Mouse (Mus musculus) mesoderm, embryonic 11.5 days (tissue): ENCODE results near the gene Aig1.
A peak's percentile ranks its signal among the peaks of the same experiment; 100 is the strongest.

ENCODE experiments used
- DNase-seq: peaks from one replicate; pipeline ENCODE4 v3.0.0-alpha.2; 2012; ENCODE audit warnings: low read depth, low spot score

The Aig1 gene

GRCm38 (mm10) chr10:13702688-13703087, 166.1 kb downstream of the Aig1 start:
- no peak for DNase-seq

DNA sequence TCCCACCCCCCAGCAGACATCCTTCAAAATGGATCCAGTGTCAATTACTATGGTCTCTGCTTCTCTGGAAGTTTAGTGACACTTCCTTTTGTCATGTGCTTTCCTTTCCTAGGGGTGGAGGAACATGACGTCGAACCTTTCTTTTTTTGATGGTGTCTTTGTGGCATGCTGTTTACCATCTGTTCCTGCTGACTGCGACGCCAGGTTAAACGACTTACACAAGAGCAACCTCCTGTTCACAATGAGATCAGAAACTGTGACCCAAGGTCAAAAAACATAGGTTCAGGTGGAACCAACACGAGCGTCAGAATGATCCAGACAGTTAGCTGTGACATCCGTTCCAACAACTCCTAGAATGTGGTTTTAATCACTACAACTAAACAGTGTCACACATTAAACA, 166.7 kb downstream of the Aig1 start:
- no peak for DNase-seq

- DNase-seq: no peak
Measured at GRCm38 (mm10) chr10:13696326-13696725, 172.5 kb downstream of the Aig1 start.

- no peak for DNase-seq
Measured at GRCm38 (mm10) chr10:13693276-13693675, 175.5 kb downstream of the Aig1 start.

DNA sequence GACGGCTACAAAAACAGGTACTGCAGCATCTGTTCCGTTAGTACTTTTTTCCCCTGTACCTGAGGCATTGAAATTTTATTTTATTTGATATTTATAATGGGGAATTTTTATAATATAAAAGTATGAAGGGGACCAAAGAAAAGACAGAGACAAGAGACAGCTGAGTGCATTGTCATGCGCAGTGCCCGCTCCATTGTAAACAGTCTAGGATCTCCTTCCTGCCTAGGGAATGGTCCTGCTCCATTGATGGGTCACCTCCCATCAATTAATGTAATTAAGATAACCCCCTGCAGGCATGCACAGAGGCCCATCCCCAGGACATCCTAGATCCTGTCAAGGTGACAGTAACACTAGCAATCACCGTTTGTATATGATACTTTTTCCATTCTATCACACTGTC, 178.0 kb downstream of the Aig1 start:
- no peak for DNase-seq

DNA sequence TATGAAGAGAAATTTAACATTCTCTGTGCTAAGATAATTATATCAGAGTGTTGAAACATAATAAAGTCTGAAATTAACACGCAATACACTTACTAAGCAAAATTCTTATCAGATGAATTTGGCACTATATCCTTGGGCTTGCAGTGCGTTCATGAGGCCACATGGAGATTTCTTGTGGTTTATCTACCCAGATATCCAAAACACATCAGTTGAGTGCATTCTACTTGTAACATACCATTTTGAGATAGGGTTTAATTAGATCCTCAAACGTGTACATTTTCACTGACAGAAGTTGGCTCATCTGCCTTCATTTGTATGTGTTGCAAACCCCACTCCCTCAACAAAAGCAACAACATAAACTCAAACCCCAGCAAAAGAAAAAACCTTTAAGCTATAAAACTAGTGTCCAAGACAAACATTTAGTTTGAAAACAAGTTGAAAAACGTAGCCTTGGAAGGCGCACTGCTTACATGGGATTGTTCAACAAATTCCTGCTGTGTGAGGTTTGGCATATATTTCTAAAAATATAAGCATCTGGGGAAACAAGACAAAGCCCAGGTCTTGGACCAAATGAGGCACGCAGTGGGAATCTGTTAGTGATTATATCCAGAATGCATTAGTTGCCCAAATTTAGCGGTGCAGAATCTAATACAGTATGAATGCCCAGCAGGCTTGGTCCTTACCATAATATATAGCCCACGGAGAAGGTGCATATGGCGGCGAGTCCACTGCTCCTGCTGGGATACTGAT, 178.8 kb downstream of the Aig1 start:
- no peak for DNase-seq

DNA sequence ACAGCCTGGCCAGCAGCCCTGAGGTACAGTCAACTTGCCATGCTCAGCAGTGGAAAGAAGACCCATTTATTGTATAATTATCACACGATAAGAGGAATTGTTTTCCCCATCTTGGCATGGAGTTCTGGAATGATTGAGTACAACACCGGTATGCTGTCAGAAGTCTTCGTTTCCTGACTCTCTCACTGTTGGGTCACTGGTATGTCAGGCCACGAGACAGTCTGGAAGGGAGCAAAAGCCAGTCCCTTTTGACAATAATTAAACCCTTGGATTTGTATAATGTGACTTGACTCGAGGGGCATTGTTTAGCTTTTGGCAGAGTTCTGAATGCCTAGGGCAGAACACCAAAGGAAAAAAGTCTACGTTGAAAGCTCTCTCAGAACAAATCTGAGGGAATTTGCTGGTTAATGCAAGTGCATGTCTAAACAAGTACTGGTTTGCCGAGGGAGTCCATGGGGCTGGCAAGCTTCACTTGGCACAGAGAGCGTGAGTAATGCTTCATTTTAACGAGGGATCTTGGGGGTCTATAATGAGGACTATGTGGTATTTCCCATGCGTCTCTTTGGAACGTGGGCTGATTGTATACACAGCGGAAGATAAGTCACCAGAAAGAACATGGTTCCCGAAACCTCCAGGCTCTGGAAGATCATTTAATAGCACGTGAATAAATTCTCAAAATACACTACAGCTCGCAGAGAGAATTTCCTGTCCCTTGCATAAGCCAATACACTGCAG, 180.2 kb downstream of the Aig1 start:
- no peak for DNase-seq

- DNase-seq: no peak
Measured at GRCm38 (mm10) chr10:13687182-13687810, 181.5 kb downstream of the Aig1 start.

DNA sequence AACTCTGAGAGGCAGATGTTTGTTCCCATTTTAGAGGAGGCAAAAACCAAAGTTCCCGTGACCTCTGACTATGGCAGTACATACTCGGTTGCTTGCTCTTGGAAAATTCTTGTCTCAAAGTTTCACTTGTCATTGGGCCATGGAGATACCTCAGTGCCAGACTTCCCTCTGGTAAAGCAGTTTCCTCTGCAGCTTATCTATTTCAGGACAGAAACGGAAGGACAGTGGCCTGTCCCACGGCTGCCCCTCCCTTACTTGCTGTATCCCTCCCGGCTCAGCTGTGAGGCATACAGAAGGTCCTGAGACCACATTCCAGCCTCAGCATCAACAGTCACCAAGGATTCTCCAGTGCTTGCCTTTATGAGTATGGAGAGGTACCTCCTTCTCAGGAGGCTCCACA, 182.7 kb downstream of the Aig1 start:
- DNase-seq: no peak

GRCm38 (mm10) chr10:13685366-13685765, 183.4 kb downstream of the Aig1 start:
- DNase-seq: no peak

DNA sequence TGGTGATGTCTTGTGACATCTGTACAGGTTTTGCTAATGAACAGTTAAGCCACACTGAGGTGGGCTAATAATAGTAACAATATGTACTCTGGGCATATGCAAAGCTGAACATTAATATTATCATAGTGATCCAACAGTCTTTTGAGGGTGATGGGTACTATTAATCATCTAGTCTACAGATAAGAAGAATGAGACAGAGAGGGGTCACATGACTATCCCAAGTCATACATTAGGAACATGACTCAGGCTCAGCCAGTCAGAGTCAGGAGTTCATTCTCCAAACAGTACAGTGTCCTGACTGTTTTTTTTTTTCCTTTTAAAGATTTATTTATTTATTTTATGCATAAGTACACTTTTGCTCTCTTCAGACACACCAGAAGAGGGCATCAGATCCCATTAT, 184.3 kb downstream of the Aig1 start:
- DNase-seq: no peak

GRCm38 (mm10) chr10:13682565-13682964, 186.2 kb downstream of the Aig1 start:
- no peak for DNase-seq

DNA sequence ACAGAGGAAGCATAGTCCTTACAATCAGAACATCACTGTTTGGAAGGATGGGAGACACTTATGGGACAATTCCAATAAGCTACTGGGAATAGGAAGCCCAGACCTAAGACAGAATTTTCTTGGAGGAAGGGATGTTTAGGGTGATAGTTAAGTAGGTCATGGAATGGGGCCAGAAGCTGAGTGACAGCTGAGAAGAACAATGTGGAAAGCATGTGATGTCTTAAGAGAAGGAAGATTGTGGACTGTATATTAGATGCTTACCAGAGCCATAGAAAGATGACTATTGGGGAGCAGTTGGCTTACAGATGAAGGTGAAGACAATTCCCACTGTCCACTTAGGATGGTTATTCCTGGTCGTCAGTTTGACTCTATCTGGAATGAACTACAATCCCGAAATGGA, 191.3 kb downstream of the Aig1 start:
- no peak for DNase-seq

DNA sequence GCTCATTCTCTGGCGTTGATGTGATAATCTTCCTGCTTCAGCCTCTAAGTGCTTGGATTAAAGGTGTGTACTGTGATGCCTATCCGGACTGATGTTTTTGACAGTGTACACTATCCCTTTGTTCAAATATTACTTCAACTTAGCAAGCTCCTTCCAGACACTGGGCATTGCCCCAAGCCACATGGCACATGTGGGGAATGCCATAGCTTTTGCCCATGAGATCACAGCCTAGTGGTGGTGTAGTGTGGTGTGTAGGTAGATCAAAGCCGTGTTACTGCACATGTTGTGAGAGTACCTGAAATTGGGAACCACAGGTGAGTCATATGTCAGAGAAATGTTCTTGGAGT, 193.8 kb downstream of the Aig1 start:
- DNase-seq: no peak

DNA sequence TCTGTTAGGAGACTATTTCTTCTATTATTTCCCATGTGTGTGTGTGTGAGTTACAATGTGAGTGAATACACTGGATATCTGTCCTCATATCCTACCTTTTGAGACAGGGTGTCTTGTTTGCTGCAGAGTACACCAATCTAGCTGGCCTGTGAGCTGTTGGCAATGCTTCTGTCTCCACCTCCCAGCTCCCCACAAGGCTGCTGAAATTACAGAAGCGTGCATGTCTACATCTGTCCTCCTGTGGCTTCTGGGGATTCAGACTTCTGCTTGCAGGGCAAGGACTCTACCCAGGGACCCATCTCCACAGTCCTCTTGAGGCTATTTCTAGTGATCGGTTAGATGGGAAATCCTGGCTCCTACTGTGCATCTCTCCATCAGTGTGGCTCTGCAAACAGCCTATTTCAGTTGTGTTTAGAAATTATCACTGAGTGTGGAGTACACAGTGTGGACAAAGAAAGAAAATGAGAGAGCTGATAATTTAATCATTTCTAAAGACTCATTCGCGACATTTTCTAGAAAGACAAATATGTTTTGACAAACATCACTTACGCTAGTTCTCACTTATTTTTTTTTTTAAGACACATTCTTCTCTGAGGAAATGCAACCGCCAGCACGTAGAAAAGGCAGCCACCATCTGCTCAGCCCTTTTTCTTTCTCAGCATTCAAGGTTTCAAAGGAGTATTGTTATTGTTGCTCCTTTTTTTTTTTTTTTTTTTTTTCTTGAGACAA, 194.3 kb downstream of the Aig1 start:
- DNase-seq: no peak

GRCm38 (mm10) chr10:13667166-13667696, 201.5 kb downstream of the Aig1 start:
- DNase-seq: peak; percentile 24

- no peak for DNase-seq
Measured at GRCm38 (mm10) chr10:13663476-13663875, 205.3 kb downstream of the Aig1 start.

DNA sequence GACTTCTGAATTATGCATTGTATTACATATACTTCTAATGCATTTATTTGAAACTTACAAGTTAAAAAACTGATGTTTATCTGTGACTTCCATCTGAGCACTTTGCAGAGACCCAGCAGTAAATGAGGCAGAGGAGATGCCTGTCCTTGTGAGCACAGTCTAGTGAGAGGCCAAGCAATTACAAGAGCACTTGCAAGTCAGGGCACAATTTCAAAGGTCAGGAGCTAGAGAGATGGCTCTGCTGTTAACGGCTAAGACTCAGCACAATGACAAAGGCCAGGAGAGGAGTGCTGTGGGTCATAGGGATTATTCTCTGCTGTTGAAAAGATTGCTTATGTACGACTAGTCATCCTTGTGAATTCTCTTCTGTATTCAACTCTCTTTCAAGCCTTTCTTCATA, 209.0 kb downstream of the Aig1 start:
- DNase-seq: no peak

DNA sequence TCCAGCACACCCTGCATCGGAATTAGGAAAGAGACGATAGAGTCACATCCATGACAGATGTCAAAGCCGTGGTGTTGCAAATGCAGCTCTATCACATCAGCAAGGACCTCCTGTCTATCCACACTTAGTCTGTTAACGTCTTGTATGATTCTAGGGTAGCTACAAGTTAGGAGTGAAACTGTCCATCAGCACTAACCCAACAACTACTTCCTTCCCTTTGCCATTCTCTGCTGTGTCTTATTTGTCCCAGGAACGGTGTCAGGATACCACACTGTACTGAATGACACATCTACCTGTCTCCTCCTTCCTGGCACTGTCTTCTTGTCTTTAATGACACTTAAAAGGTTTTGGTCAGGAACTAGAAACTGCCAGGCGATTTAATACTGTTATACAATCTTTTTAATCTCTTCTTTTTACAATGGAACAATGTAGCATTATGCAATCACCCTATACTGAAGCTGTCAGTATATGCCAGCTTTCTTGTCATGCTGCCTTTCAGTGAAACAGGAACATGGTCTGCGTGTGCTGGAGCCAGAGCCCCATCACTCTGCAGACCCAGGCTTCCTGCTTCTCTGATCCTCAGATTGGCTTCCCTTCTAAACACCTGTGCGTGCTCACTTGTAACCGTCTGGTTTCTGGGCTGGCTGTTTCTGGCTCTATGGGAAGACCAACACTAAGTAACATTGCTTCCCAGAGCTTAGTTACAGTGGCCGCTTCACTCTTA, 214.9 kb downstream of the Aig1 start:
- no peak for DNase-seq

- no peak for DNase-seq
Measured at GRCm38 (mm10) chr10:13653326-13653725, 215.5 kb downstream of the Aig1 start.

GRCm38 (mm10) chr10:13652061-13652460, 216.7 kb downstream of the Aig1 start:
- DNase-seq: no peak
